Mouse (Mus musculus) embryonic facial prominence, embryonic 13.5 days (tissue): ENCODE measurements at regions not wholly inside any gene's neighbourhood (a gene's known extent, or its start where the extent isn't known, plus 50 kb on each side); places are given as distances from the start of the nearest gene placed in this dataset.
"Not testable (repeated sequence)": the region's sequence is repeated elsewhere in the genome, so short reads cannot be mapped to it uniquely, and the experiment has no call there.

Source experiments
- ATAC-seq: fragments of 200-750 bp; cut with Nextera tagmentation; 2 replicates; pipeline ENCODE4 v1.8.0; 2017; ENCODE audit warnings: low read depth; ENCODE audit not compliant: insufficient number of reproducible peaks, insufficient read depth, low FRiP score, low TSS enrichment
- H3K27ac ChIP-seq: fragments of 300-500 bp; sonication (generic); 2 replicates; pipeline ENCODE4 v1.5.1; 2015; ENCODE audit warnings: moderate library complexity, mild to moderate bottlenecking, inconsistent platforms
- H3K27me3 ChIP-seq: fragments of 300-500 bp; sonication (generic); 2 replicates; pipeline ENCODE4 v1.6.1; 2015; ENCODE audit warnings: mild to moderate bottlenecking, inconsistent platforms
- H3K36me3 ChIP-seq: fragments of 300-500 bp; sonication (generic); 2 replicates; pipeline ENCODE4 v1.6.1; 2015; ENCODE audit warnings: mild to moderate bottlenecking, inconsistent platforms
- H3K4me1 ChIP-seq: fragments of 300-500 bp; sonication (generic); 2 replicates; pipeline ENCODE4 v1.6.1; 2015; ENCODE audit warnings: inconsistent platforms
- H3K4me2 ChIP-seq: fragments of 300-500 bp; sonication (generic); 2 replicates; pipeline ENCODE4 v1.6.1; 2015; ENCODE audit warnings: moderate library complexity, mild to moderate bottlenecking, inconsistent platforms
- H3K4me3 ChIP-seq: fragments of 300-500 bp; sonication (generic); 2 replicates; pipeline ENCODE4 v1.5.1; 2015; ENCODE audit warnings: mild to moderate bottlenecking, inconsistent platforms
- H3K9ac ChIP-seq: fragments of 300-500 bp; sonication (generic); 2 replicates; pipeline ENCODE4 v1.6.1; 2015; ENCODE audit warnings: mild to moderate bottlenecking, inconsistent platforms
- H3K9me3 ChIP-seq: fragments of 300-500 bp; sonication (generic); 2 replicates; pipeline ENCODE4 v1.6.1; 2016; ENCODE audit warnings: inconsistent platforms
- WGBS: fragments of 180-500 bp; shearing (Covaris S2); methylation state at CpG from one replicate; pipeline ENCODE4 v1.1.7; 2015; ENCODE audit warnings: mixed read lengths; 5-methylcytosine and 5-hydroxymethylcytosine counted together

GRCm38 (mm10) chr11:112010848-112011247 lies 771.2 kb upstream of the Sox9 start:
- peak; percentile 81 for ATAC-seq
- H3K4me3 ChIP-seq, H3K9me3 ChIP-seq, H3K9ac ChIP-seq, H3K27me3 ChIP-seq, H3K36me3 ChIP-seq, H3K4me2 ChIP-seq, H3K4me1 ChIP-seq, H3K27ac ChIP-seq: not testable (repeated sequence)
- 100% methylated on average over 1 of the region's 2 CpGs for WGBS

GRCm38 (mm10) chr11:112017906-112018305 lies 764.1 kb upstream of the Sox9 start:
- 76% methylated on average over 3 of the region's 3 CpGs for WGBS
- ATAC-seq, result no peak

GRCm38 (mm10) chr11:112028031-112028430 lies 754.0 kb upstream of the Sox9 start:
- H3K27ac ChIP-seq, result no peak overlapping the region
- H3K4me1 ChIP-seq, result peaks cover 4% of the 10 kb centered on the region; the same call in 1 of the 2 replicates
- H3K27me3 ChIP-seq, result 0 out of 2 replicates have a peak, but pooled peaks cover 4% of the 10 kb centered on the region
- WGBS, result 72% methylated on average over 5 of the region's 5 CpGs
- no peak overlapping the region for H3K9ac ChIP-seq
- H3K9me3 ChIP-seq, result peaks cover 12% of the 10 kb centered on the region; the same call in 1 of the 2 replicates
- H3K36me3 ChIP-seq, result no peaks in the 10 kb centered on the region
- no peak overlapping the region for H3K4me2 ChIP-seq
- no peak overlapping the region for H3K4me3 ChIP-seq
- ATAC-seq, result no peak

More at GRCm38 (mm10) chr11:112017906-112018305, 764.1 kb upstream of the Sox9 start:
- Histone ChIP-seq H3K4me1 (no peaks in the 10 kb centered on the region), H3K36me3 (no peaks in the 10 kb centered on the region), H3K27ac (no peak overlapping the region), H3K4me2 (no peak overlapping the region), H3K9me3 (no peaks in the 10 kb centered on the region), H3K4me3 (no peak overlapping the region), H3K9ac (no peak overlapping the region), H3K27me3 (0 out of 2 replicates have a peak, but pooled peaks cover 4% of the 10 kb centered on the region)

- ATAC-seq, result no peak
- no peaks in the 10 kb centered on the region for H3K36me3 ChIP-seq
- H3K27me3 ChIP-seq, result no peaks in the 10 kb centered on the region
- 97% methylated on average over 11 of the region's 11 CpGs for WGBS
- H3K4me3 ChIP-seq, result no peak overlapping the region
- no peak overlapping the region for H3K9ac ChIP-seq
- H3K4me2 ChIP-seq, result no peak overlapping the region
- H3K27ac ChIP-seq, result no peak overlapping the region
- no peaks in the 10 kb centered on the region for H3K9me3 ChIP-seq
- H3K4me1 ChIP-seq, result no peaks in the 10 kb centered on the region
Observed at GRCm38 (mm10) chr11:112038741-112039140, 743.3 kb upstream of the Sox9 start.

GRCm38 (mm10) chr11:112044455-112044854 lies 737.6 kb upstream of the Sox9 start:
- Histone ChIP-seq H3K36me3 (no peaks in the 10 kb centered on the region), H3K4me1 (no peaks in the 10 kb centered on the region), H3K27ac (no peak overlapping the region), H3K27me3 (no peaks in the 10 kb centered on the region), H3K4me3 (no peak overlapping the region), H3K9me3 (no peaks in the 10 kb centered on the region), H3K4me2 (no peak overlapping the region), H3K9ac (no peak overlapping the region)
- WGBS, result 34% methylated on average over 5 of the region's 5 CpGs
- ATAC-seq, result no peak

- Histone ChIP-seq H3K9ac (no peak overlapping the region), H3K4me1 (no peaks in the 10 kb centered on the region), H3K4me2 (no peak overlapping the region), H3K27me3 (no peaks in the 10 kb centered on the region), H3K4me3 (no peak overlapping the region), H3K36me3 (no peaks in the 10 kb centered on the region), H3K27ac (no peak overlapping the region), H3K9me3 (no peaks in the 10 kb centered on the region)
- ATAC-seq, result no peak
- 92% methylated on average over 2 of the region's 2 CpGs for WGBS
Observed at GRCm38 (mm10) chr11:112045353-112045752, 736.7 kb upstream of the Sox9 start.

- Histone ChIP-seq H3K27ac (no peak overlapping the region), H3K36me3 (no peaks in the 10 kb centered on the region), H3K9ac (no peak overlapping the region), H3K4me1 (no peaks in the 10 kb centered on the region), H3K9me3 (no peaks in the 10 kb centered on the region), H3K4me2 (no peak overlapping the region), H3K4me3 (no peak overlapping the region), H3K27me3 (no peaks in the 10 kb centered on the region)
- WGBS, result 54% methylated on average over 7 of the region's 7 CpGs
- ATAC-seq, result no peak
Observed at GRCm38 (mm10) chr11:112050362-112050761, 731.7 kb upstream of the Sox9 start.

GRCm38 (mm10) chr11:112055591-112055990 lies 726.4 kb upstream of the Sox9 start:
- Histone ChIP-seq H3K27ac (peak overlapping the region; percentile 44; the same call in 1 of the 2 replicates), H3K4me2 (no peak overlapping the region), H3K4me3 (no peak overlapping the region), H3K36me3 (no peaks in the 10 kb centered on the region), H3K4me1 (peaks cover 10% of the 10 kb centered on the region), H3K27me3 (no peaks in the 10 kb centered on the region), H3K9me3 (no peaks in the 10 kb centered on the region), H3K9ac (no peak overlapping the region)
- WGBS, result 50% methylated on average over 6 of the region's 6 CpGs
- ATAC-seq, result no peak

- no peaks in the 10 kb centered on the region for H3K9me3 ChIP-seq
- no peak overlapping the region for H3K27ac ChIP-seq
- H3K4me2 ChIP-seq, result no peak overlapping the region
- no peak for ATAC-seq
- H3K4me1 ChIP-seq, result no peaks in the 10 kb centered on the region
- H3K4me3 ChIP-seq, result no peak overlapping the region
- H3K27me3 ChIP-seq, result no peaks in the 10 kb centered on the region
- WGBS, result 74% methylated on average over 3 of the region's 3 CpGs
- no peaks in the 10 kb centered on the region for H3K36me3 ChIP-seq
- H3K9ac ChIP-seq, result no peak overlapping the region
Observed at GRCm38 (mm10) chr11:112067176-112067575, 714.8 kb upstream of the Sox9 start.

GRCm38 (mm10) chr11:112068821-112069220 lies 713.2 kb upstream of the Sox9 start:
- Histone ChIP-seq H3K36me3 (no peaks in the 10 kb centered on the region), H3K4me1 (no peaks in the 10 kb centered on the region), H3K4me3 (no peak overlapping the region), H3K27ac (no peak overlapping the region), H3K4me2 (no peak overlapping the region), H3K9me3 (no peaks in the 10 kb centered on the region), H3K27me3 (no peaks in the 10 kb centered on the region), H3K9ac (no peak overlapping the region)
- WGBS, result 56% methylated on average over 4 of the region's 4 CpGs
- no peak for ATAC-seq

- ATAC-seq, result no peak
- 83% methylated on average over 7 of the region's 7 CpGs for WGBS
- H3K27ac ChIP-seq, result no peak overlapping the region
- H3K4me1 ChIP-seq, result no peaks in the 10 kb centered on the region
- H3K36me3 ChIP-seq, result no peaks in the 10 kb centered on the region
- no peak overlapping the region for H3K9ac ChIP-seq
- no peak overlapping the region for H3K4me3 ChIP-seq
- no peak overlapping the region for H3K4me2 ChIP-seq
- H3K9me3 ChIP-seq, result no peaks in the 10 kb centered on the region
- H3K27me3 ChIP-seq, result no peaks in the 10 kb centered on the region
Observed at GRCm38 (mm10) chr11:112071571-112071970, 710.5 kb upstream of the Sox9 start.

GRCm38 (mm10) chr11:112081386-112081785 lies 700.6 kb upstream of the Sox9 start:
- no peak overlapping the region for H3K4me2 ChIP-seq
- no peak overlapping the region for H3K9ac ChIP-seq
- H3K36me3 ChIP-seq, result no peaks in the 10 kb centered on the region
- H3K4me3 ChIP-seq, result no peak overlapping the region
- H3K4me1 ChIP-seq, result no peaks in the 10 kb centered on the region
- ATAC-seq, result no peak
- H3K9me3 ChIP-seq, result no peaks in the 10 kb centered on the region
- WGBS, result 91% methylated on average over 4 of the region's 4 CpGs
- H3K27me3 ChIP-seq, result no peaks in the 10 kb centered on the region
- no peak overlapping the region for H3K27ac ChIP-seq

GRCm38 (mm10) chr11:112083019-112083418 lies 699.0 kb upstream of the Sox9 start:
- Histone ChIP-seq H3K9ac (no peak overlapping the region), H3K36me3 (no peaks in the 10 kb centered on the region), H3K27ac (no peak overlapping the region), H3K4me1 (no peaks in the 10 kb centered on the region), H3K27me3 (no peaks in the 10 kb centered on the region), H3K4me2 (no peak overlapping the region), H3K4me3 (no peak overlapping the region), H3K9me3 (no peaks in the 10 kb centered on the region)
- no peak for ATAC-seq
- WGBS, result 41% methylated on average over 4 of the region's 4 CpGs
